Mouse (Mus musculus): Measurements from ENCODE around the gene Plekhj1. TPM values are rescaled to one million over a fixed set of nuclear protein-coding genes. Genes with fewer than 3 reads are reported as not detected.

The Plekhj1 gene
- 196 TPM for polyA plus RNA-seq (2017; shearing (Covaris generic))

GRCm38 (mm10) chr10:80798150-80799006 is at the start of gene Plekhj1, which contains the start of gene Sf3a2:
TSS of gene Plekhj1 (minus strand) at chr10:80798626.
TSS of gene Sf3a2 (plus strand) at chr10:80798198.

GRCm38 (mm10) chr10:80843931-80844547 is 45.6 kb upstream of the Plekhj1 start, which contains the start of gene Lingo3:
TSS of gene Lingo3 (minus strand) at chr10:80844039.

GRCm38 (mm10) chr10:80826151-80827062 is 28.0 kb upstream of the Plekhj1 start, which contains the start of gene Oaz1:
TSS of gene Oaz1 (plus strand) at chr10:80826656.

GRCm38 (mm10) chr10:80813366-80813765 is 14.9 kb upstream of the Plekhj1 start, which contains the start of gene Jsrp1:
TSS of gene Jsrp1 (minus strand) at chr10:80813498.

GRCm38 (mm10) chr10:80804916-80805315 is 6.5 kb upstream of the Plekhj1 start, which contains the start of gene Amh:
TSS of gene Amh (plus strand) at chr10:80805243.

DNA sequence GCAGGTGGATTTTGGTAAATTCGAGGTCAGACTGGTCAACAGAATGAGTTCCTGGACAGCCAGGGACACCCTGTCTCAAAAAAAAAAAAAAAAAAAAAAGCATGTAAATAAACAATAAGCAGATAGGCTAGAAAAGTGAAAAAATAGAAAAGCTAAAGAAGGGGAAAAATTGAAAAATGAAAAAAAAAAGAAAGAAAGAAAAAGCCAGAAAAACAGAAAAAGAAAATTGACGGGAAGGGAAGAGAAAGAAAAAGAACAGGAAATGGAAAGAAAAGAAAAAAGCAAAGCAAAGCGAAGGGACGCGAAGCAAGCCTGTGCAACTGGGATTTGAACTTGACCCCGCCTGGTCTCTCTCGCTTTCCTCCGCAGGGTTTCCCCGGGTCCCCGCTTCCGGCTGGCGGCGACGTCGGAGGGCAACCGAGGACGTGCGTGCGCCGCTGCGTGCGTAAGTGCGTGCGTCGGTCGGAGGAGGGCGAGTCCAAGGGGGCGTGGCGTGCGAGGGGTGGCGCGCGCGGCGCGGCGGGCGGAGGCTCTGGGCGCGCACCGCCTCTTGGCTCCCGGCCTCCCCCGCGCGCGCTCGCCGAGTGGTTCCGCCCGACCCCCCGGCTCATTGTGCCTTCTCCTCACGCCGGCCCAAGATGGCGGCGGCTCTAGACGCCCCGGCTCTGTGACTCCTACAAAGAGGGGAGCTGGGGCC is 43.7 kb downstream of the Plekhj1 start, which contains the start of gene Dot1l:
Gene Dot1l, plus strand, starts transcription at position 613 of the 697 bp plus-strand sequence.

Other genes with a start within 250 kb of the Plekhj1 start
- 83.0 TPM for gene Rexo1, start 237.1 kb downstream of the Plekhj1 start, polyA plus RNA-seq (2017; shearing (Covaris generic))
- 17.2 TPM for gene Klf16, start 221.3 kb downstream of the Plekhj1 start, polyA plus RNA-seq (2017; shearing (Covaris generic))
- gene Abhd17a, start 208.3 kb downstream of the Plekhj1 start, polyA plus RNA-seq (2017; shearing (Covaris generic)) = 93.3 TPM
- 102 TPM for gene Scamp4, start 195.8 kb downstream of the Plekhj1 start, polyA plus RNA-seq (2017; shearing (Covaris generic))
- 6.9 TPM for gene Adat3, start 195.7 kb downstream of the Plekhj1 start, polyA plus RNA-seq (2017; shearing (Covaris generic))
- gene Gm49322, start 192.6 kb downstream of the Plekhj1 start, polyA plus RNA-seq (2017; shearing (Covaris generic)) = 8.5 TPM
- 353 TPM for gene Csnk1g2, start 175.8 kb downstream of the Plekhj1 start, polyA plus RNA-seq (2017; shearing (Covaris generic))
- gene Btbd2, start 141.6 kb downstream of the Plekhj1 start, polyA plus RNA-seq (2017; shearing (Covaris generic)) = 22.0 TPM
- gene Mknk2, start 120.5 kb downstream of the Plekhj1 start, polyA plus RNA-seq (2017; shearing (Covaris generic)) = 190 TPM
- gene Mob3a, start 96.6 kb downstream of the Plekhj1 start, polyA plus RNA-seq (2017; shearing (Covaris generic)) = 103 TPM
- 67.9 TPM for gene Izumo4, start 96.4 kb downstream of the Plekhj1 start, polyA plus RNA-seq (2017; shearing (Covaris generic))
- 79.7 TPM for gene Ap3d1, start 56.4 kb downstream of the Plekhj1 start, polyA plus RNA-seq (2017; shearing (Covaris generic))
- 39.6 TPM for gene Dot1l, start 43.4 kb downstream of the Plekhj1 start, polyA plus RNA-seq (2017; shearing (Covaris generic))
- gene Sf3a2, start 428 bp downstream of the Plekhj1 start, polyA plus RNA-seq (2017; shearing (Covaris generic)) = 65.0 TPM
- not detected for gene Amh, start 6.6 kb upstream of the Plekhj1 start, polyA plus RNA-seq (2017; shearing (Covaris generic))
- gene Jsrp1, start 14.9 kb upstream of the Plekhj1 start, polyA plus RNA-seq (2017; shearing (Covaris generic)) = not detected
- gene Oaz1, start 28.0 kb upstream of the Plekhj1 start, polyA plus RNA-seq (2017; shearing (Covaris generic)) = 2,215 TPM
- gene Lingo3, start 45.4 kb upstream of the Plekhj1 start, polyA plus RNA-seq (2017; shearing (Covaris generic)) = not detected
- 91.1 TPM for gene Lsm7, start 56.6 kb upstream of the Plekhj1 start, polyA plus RNA-seq (2017; shearing (Covaris generic))
- 19.0 TPM for gene Sppl2b, start 56.6 kb upstream of the Plekhj1 start, polyA plus RNA-seq (2017; shearing (Covaris generic))
- not detected for gene Tmprss9, start 73.2 kb upstream of the Plekhj1 start, polyA plus RNA-seq (2017; shearing (Covaris generic))
- 150 TPM for gene Timm13, start 102.3 kb upstream of the Plekhj1 start, polyA plus RNA-seq (2017; shearing (Covaris generic))
- 14.8 TPM for gene Lmnb2, start 119.6 kb upstream of the Plekhj1 start, polyA plus RNA-seq (2017; shearing (Covaris generic))
- gene Gadd45b, start 131.4 kb upstream of the Plekhj1 start, polyA plus RNA-seq (2017; shearing (Covaris generic)) = 43.3 TPM
- gene Gng7, start 216.3 kb upstream of the Plekhj1 start, polyA plus RNA-seq (2017; shearing (Covaris generic)) = not detected
- not detected for gene Diras1, start 227.0 kb upstream of the Plekhj1 start, polyA plus RNA-seq (2017; shearing (Covaris generic))
- 14.7 TPM for gene Slc39a3, start 238.8 kb upstream of the Plekhj1 start, polyA plus RNA-seq (2017; shearing (Covaris generic))